9 mouse cellular contexts compared by ENCODE assay signal in genomic region chr6:24347745-24348480, GRCm38 (mm10).
DNase-seq lines count a peak whose midpoint lies in the region; ATAC-seq and TF ChIP-seq lines count a peak whose summit lies in the region.
"Had no signal": no experiment of that assay in that cellular context is flagged by ENCODE, and none has a peak within 500 bp of the region (broad histone marks: within the 10 kb centered on the region; RNA-seq: fewer than 3 reads in every experiment).

No protein-coding gene starts in this region.

- DNase-seq in intestine, embryonic 14.5 days (ENCODE audit: low spot score): peak; percentile 61
- peak; percentile 54 for DNase-seq in embryonic facial prominence, embryonic 10.5 days (ENCODE audit: low spot score)
- peak; percentile 33 for DNase-seq in hindbrain, postnatal 0 days (ENCODE audit: low spot score)
- peak; percentile 36 for DNase-seq in liver, postnatal 0 days
- DNase-seq in MN1 (ENCODE audit: low spot score): no peak
- DNase-seq in frontal cortex, adult 2 months (ENCODE audit: extremely low spot score in 1 of 2, low spot score in 1 of 2): no peak

- no peaks in the 10 kb centered on the region for H3K27me3 ChIP-seq in intestine, embryonic 14.5 days (replicated peaks; ENCODE audit: control insufficient read depth, insufficient read depth, low read length)
- H3K27me3 ChIP-seq in intestine, postnatal 0 days (replicated peaks; ENCODE audit: control insufficient read depth, insufficient read depth, low read length): no peaks in the 10 kb centered on the region
- H3K27me3 ChIP-seq in embryonic facial prominence, embryonic 10.5 days (replicated peaks; ENCODE audit: low read depth, poor library complexity, severe bottlenecking): peaks cover 3% of the 10 kb centered on the region; the same call in 1 of the 2 replicates
- H3K27me3 ChIP-seq in hindbrain, postnatal 0 days (ENCODE audit: insufficient read depth, low read length): no peaks in the 10 kb centered on the region
- H3K27me3 ChIP-seq in liver, postnatal 0 days (ENCODE audit: insufficient read depth, low read length): no peaks in the 10 kb centered on the region
- H3K27me3 ChIP-seq in neural tube, embryonic 15.5 days (replicated peaks): no peaks in the 10 kb centered on the region

- H3K9ac ChIP-seq in intestine, embryonic 14.5 days (ENCODE audit: low read length): no peak overlapping the region
- H3K9ac ChIP-seq in intestine, postnatal 0 days (ENCODE audit: low read depth, low read length): no peak overlapping the region
- no peak overlapping the region for H3K9ac ChIP-seq in hindbrain, postnatal 0 days (replicated peaks; ENCODE audit: low read length)
- H3K9ac ChIP-seq in liver, postnatal 0 days (replicated peaks): no peak overlapping the region
- H3K9ac ChIP-seq in neural tube, embryonic 15.5 days (replicated peaks): no peak overlapping the region

- TF ChIP-seq CTCF in intestine, postnatal 0 days (IDR thresholded peaks at IDR 0.05; ENCODE audit: low read depth): no peak
- TF ChIP-seq CTCF in hindbrain, postnatal 0 days (IDR thresholded peaks at IDR 0.05; ENCODE audit: low read depth): no peak
- no peak for TF ChIP-seq CTCF in liver, postnatal 0 days (IDR thresholded peaks at IDR 0.05; ENCODE audit: low read depth)

- peak overlapping the region; percentile 26; the same call in 1 of the 2 replicates for H3K4me2 ChIP-seq in intestine, embryonic 14.5 days (ENCODE audit: low read length)
- no peak overlapping the region for H3K4me2 ChIP-seq in intestine, postnatal 0 days (replicated peaks; ENCODE audit: low read depth)
- peak overlapping the region; percentile 16; the same call in 1 of the 2 replicates for H3K4me2 ChIP-seq in hindbrain, postnatal 0 days (ENCODE audit: low read depth, low read length)
- peak overlapping the region; percentile 18; the same call in 1 of the 2 replicates for H3K4me2 ChIP-seq in liver, postnatal 0 days (ENCODE audit: low read depth, low read length)
- peak overlapping the region; percentile 44 for H3K4me2 ChIP-seq in neural tube, embryonic 15.5 days

- no peaks in the 10 kb centered on the region for H3K36me3 ChIP-seq in intestine, embryonic 14.5 days (ENCODE audit: control insufficient read depth, insufficient read depth, low read length)
- no peaks in the 10 kb centered on the region for H3K36me3 ChIP-seq in intestine, postnatal 0 days (ENCODE audit: control insufficient read depth, insufficient read depth)
- no peaks in the 10 kb centered on the region for H3K36me3 ChIP-seq in embryonic facial prominence, embryonic 10.5 days (replicated peaks)
- H3K36me3 ChIP-seq in hindbrain, postnatal 0 days (ENCODE audit: insufficient read depth, low read length): no peaks in the 10 kb centered on the region
- no peaks in the 10 kb centered on the region for H3K36me3 ChIP-seq in liver, postnatal 0 days (replicated peaks; ENCODE audit: insufficient read depth, low read length)
- no peaks in the 10 kb centered on the region for H3K36me3 ChIP-seq in neural tube, embryonic 15.5 days

- ATAC-seq in intestine, embryonic 14.5 days (replicated peaks; ENCODE audit: low FRiP score, low TSS enrichment, low read depth): 0 out of 2 replicates have a peak, but pooled peaks have one; percentile 43
- ATAC-seq in intestine, postnatal 0 days: no peak
- no peak; the same call in 1 of the 2 replicates for ATAC-seq in hindbrain, postnatal 0 days
- ATAC-seq in liver, postnatal 0 days: peak; percentile 87
- peak; percentile 51; the same call in 1 of the 2 replicates for ATAC-seq in neural tube, embryonic 15.5 days (ENCODE audit: low FRiP score)

- H3K4me3 ChIP-seq in intestine, embryonic 14.5 days (ENCODE audit: low read depth, low read length): no peak overlapping the region
- no peak overlapping the region for H3K4me3 ChIP-seq in intestine, postnatal 0 days (ENCODE audit: low read depth, low read length)
- H3K4me3 ChIP-seq in embryonic facial prominence, embryonic 10.5 days: no peak overlapping the region
- H3K4me3 ChIP-seq in hindbrain, postnatal 0 days (ENCODE audit: low read length): 0 out of 2 replicates have a peak overlapping the region, but pooled peaks have one; percentile 1
- H3K4me3 ChIP-seq in liver, postnatal 0 days (ENCODE audit: low read depth, low read length): no peak overlapping the region
- H3K4me3 ChIP-seq in neural tube, embryonic 15.5 days (replicated peaks): no peak overlapping the region
- H3K4me3 ChIP-seq: myocyte had no signal

- 0 out of 2 replicates have a peak, but pooled peaks cover 4% of the 10 kb centered on the region for H3K4me1 ChIP-seq in intestine, embryonic 14.5 days (replicated peaks; ENCODE audit: control insufficient read depth, insufficient read depth, low read length)
- no peaks in the 10 kb centered on the region for H3K4me1 ChIP-seq in intestine, postnatal 0 days (replicated peaks; ENCODE audit: control insufficient read depth, insufficient read depth, low read length)
- H3K4me1 ChIP-seq in embryonic facial prominence, embryonic 10.5 days: peaks cover 9% of the 10 kb centered on the region
- H3K4me1 ChIP-seq in hindbrain, postnatal 0 days (ENCODE audit: insufficient read depth, low read length): no peaks in the 10 kb centered on the region
- peaks cover 6% of the 10 kb centered on the region; the same call in 1 of the 2 replicates for H3K4me1 ChIP-seq in liver, postnatal 0 days (ENCODE audit: insufficient read depth)
- H3K4me1 ChIP-seq in neural tube, embryonic 15.5 days: peaks cover 7% of the 10 kb centered on the region; the same call in 1 of the 2 replicates

- WGBS in intestine, embryonic 14.5 days: 43% methylated on average over 13 of the region's 13 CpGs
- 60% methylated on average over 13 of the region's 13 CpGs for WGBS in intestine, postnatal 0 days
- whole genome bisulfite sequencing in embryonic facial prominence, embryonic 10.5 days: 53% methylated on average over 13 of the region's 13 CpGs
- 32% methylated on average over 13 of the region's 13 CpGs for WGBS in hindbrain, postnatal 0 days
- WGBS in liver, postnatal 0 days (ENCODE audit: insufficient replicate concordance): 62% methylated on average over 13 of the region's 13 CpGs
- WGBS in neural tube, embryonic 15.5 days: 34% methylated on average over 13 of the region's 13 CpGs

- 0 out of 2 replicates have a peak overlapping the region, but pooled peaks have one; percentile 7 for H3K27ac ChIP-seq in intestine, embryonic 14.5 days (ENCODE audit: low read depth)
- no peak overlapping the region for H3K27ac ChIP-seq in intestine, postnatal 0 days (ENCODE audit: low read depth, low read length)
- no peak overlapping the region for H3K27ac ChIP-seq in embryonic facial prominence, embryonic 10.5 days (replicated peaks)
- no peak overlapping the region for H3K27ac ChIP-seq in hindbrain, postnatal 0 days
- H3K27ac ChIP-seq in liver, postnatal 0 days (ENCODE audit: low read depth): peak overlapping the region; percentile 53; the same call in 1 of the 2 replicates
- H3K27ac ChIP-seq in neural tube, embryonic 15.5 days (replicated peaks): no peak overlapping the region

- H3K9me3 ChIP-seq in intestine, embryonic 14.5 days (ENCODE audit: control insufficient read depth, low read length): no peaks in the 10 kb centered on the region
- H3K9me3 ChIP-seq in intestine, postnatal 0 days (ENCODE audit: control insufficient read depth): no peaks in the 10 kb centered on the region
- H3K9me3 ChIP-seq in embryonic facial prominence, embryonic 10.5 days: no peaks in the 10 kb centered on the region
- H3K9me3 ChIP-seq in hindbrain, postnatal 0 days (ENCODE audit: low read length): no peaks in the 10 kb centered on the region
- H3K9me3 ChIP-seq in liver, postnatal 0 days (ENCODE audit: low read length): no peaks in the 10 kb centered on the region
- no peaks in the 10 kb centered on the region for H3K9me3 ChIP-seq in neural tube, embryonic 15.5 days (replicated peaks)

- no peak for TF ChIP-seq EP300 in liver, postnatal 0 days (IDR thresholded peaks at IDR 0.05; ENCODE audit: low read depth)

Comparison
In these comparisons a context has a peak if more than half of its experiments do, and no peak if none do; other contexts are left out.
1. ATAC-seq: peak in intestine, embryonic 14.5 days (single experiment), liver, postnatal 0 days (single experiment) and neural tube, embryonic 15.5 days (single experiment); none in intestine, postnatal 0 days (single experiment) and hindbrain, postnatal 0 days (single experiment).
2. H3K27ac ChIP-seq: peak in intestine, embryonic 14.5 days (single experiment) and liver, postnatal 0 days (single experiment); none in intestine, postnatal 0 days (single experiment), embryonic facial prominence, embryonic 10.5 days (single experiment), hindbrain, postnatal 0 days (single experiment) and neural tube, embryonic 15.5 days (single experiment).
3. DNase-seq: peak in intestine, embryonic 14.5 days (single experiment), embryonic facial prominence, embryonic 10.5 days (single experiment), hindbrain, postnatal 0 days (single experiment) and liver, postnatal 0 days (single experiment); none in MN1 (single experiment) and frontal cortex, adult 2 months (0 of 2).